Mouse (Mus musculus) midbrain, embryonic 15.5 days (tissue): ENCODE results near the gene Pakap. TPM values are rescaled to one million over a fixed set of nuclear protein-coding genes. Genes with fewer than 3 reads are reported as not detected.
A peak's percentile ranks its signal among the peaks of the same experiment; 100 is the strongest.
"Not testable (repeated sequence)": the region's sequence is repeated elsewhere in the genome, so short reads cannot be mapped to it uniquely, and the experiment has no call there.

ENCODE experiments used
- ATAC-seq: fragments of 200-750 bp; cut with Nextera tagmentation; replicated peaks from 2 replicates; pipeline ENCODE4 v1.8.0; 2017; ENCODE audit warnings: moderate TSS enrichment
- H3K27ac ChIP-seq: fragments of 300-500 bp; sonication (generic); 2 replicates; pipeline ENCODE4 v1.5.1; 2015; ENCODE audit warnings: mild to moderate bottlenecking, inconsistent platforms
- H3K27me3 ChIP-seq: fragments of 300-500 bp; sonication (generic); replicated peaks from 2 replicates; pipeline ENCODE4 v1.6.1; 2015; ENCODE audit warnings: inconsistent platforms
- H3K36me3 ChIP-seq: fragments of 300-500 bp; sonication (generic); replicated peaks from 2 replicates; pipeline ENCODE4 v1.6.1; 2015; ENCODE audit warnings: inconsistent platforms
- H3K4me1 ChIP-seq: fragments of 300-500 bp; sonication (generic); 2 replicates; pipeline ENCODE4 v1.6.1; 2015; ENCODE audit warnings: inconsistent platforms
- H3K4me2 ChIP-seq: fragments of 300-500 bp; sonication (generic); 2 replicates; pipeline ENCODE4 v1.6.1; 2015; ENCODE audit warnings: inconsistent platforms, mild to moderate bottlenecking, moderate library complexity
- H3K4me3 ChIP-seq: fragments of 300-500 bp; sonication (generic); 2 replicates; pipeline ENCODE4 v1.5.1; 2015; ENCODE audit warnings: mild to moderate bottlenecking, inconsistent platforms
- H3K9ac ChIP-seq: fragments of 300-500 bp; sonication (generic); 2 replicates; pipeline ENCODE4 v1.6.1; 2015; ENCODE audit warnings: mild to moderate bottlenecking, inconsistent platforms
- H3K9me3 ChIP-seq: fragments of 300-500 bp; sonication (generic); 2 replicates; pipeline ENCODE4 v1.6.1; 2016; ENCODE audit warnings: inconsistent platforms
- WGBS: fragments of 180-500 bp; shearing (Covaris S2); methylation state at CpG from one replicate; pipeline ENCODE4 v1.1.7; 2015; ENCODE audit warnings: mixed read lengths; 5-methylcytosine and 5-hydroxymethylcytosine counted together
- polyA plus RNA-seq: library from polyadenylated mRNA; unstranded; fragments of >200 nt; fragmentation: Nextera tagmentation; extraction: Ambion mirVana; gene quantifications from 2 replicates; pipeline ENCODE4 v1.2.1, GENCODE M21; 2015

The Pakap gene
- polyA plus RNA-seq, 1 experiment from 2014 or later = 10.9 TPM

- Histone ChIP-seq H3K27ac (no peak overlapping the region), H3K9me3 (no peaks in the 10 kb centered on the region), H3K9ac (no peak overlapping the region), H3K4me2 (no peak overlapping the region), H3K36me3 (no peaks in the 10 kb centered on the region), H3K4me3 (no peak overlapping the region), H3K27me3 (no peaks in the 10 kb centered on the region), H3K4me1 (no peaks in the 10 kb centered on the region)
- 89% methylated on average over 5 of the region's 5 CpGs for WGBS
- ATAC-seq = no peak
Observed at GRCm38 (mm10) chr4:57879137-57879536, 311.2 kb downstream of the Pakap start.

- Histone ChIP-seq H3K27me3 (no peaks in the 10 kb centered on the region), H3K4me3 (no peak overlapping the region), H3K27ac (no peak overlapping the region), H3K9me3 (no peaks in the 10 kb centered on the region), H3K4me2 (no peak overlapping the region), H3K36me3 (no peaks in the 10 kb centered on the region), H3K4me1 (no peaks in the 10 kb centered on the region), H3K9ac (no peak overlapping the region)
- ATAC-seq = peak; percentile 39; the same call in 1 of the 2 replicates
- WGBS = 15% methylated on average over 6 of the region's 6 CpGs
Observed at GRCm38 (mm10) chr4:57879804-57880357, 311.9 kb downstream of the Pakap start.

GRCm38 (mm10) chr4:57883520-57884421 lies 315.8 kb downstream of the Pakap start:
- H3K9me3 ChIP-seq = no peaks in the 10 kb centered on the region
- H3K9ac ChIP-seq = no peak overlapping the region
- 78% methylated on average over 7 of the region's 7 CpGs for WGBS
- H3K36me3 ChIP-seq = no peaks in the 10 kb centered on the region
- no peak for ATAC-seq
- H3K4me3 ChIP-seq = no peak overlapping the region
- H3K4me2 ChIP-seq = no peak overlapping the region
- 0 out of 2 replicates have a peak, but pooled peaks cover 4% of the 10 kb centered on the region for H3K4me1 ChIP-seq
- no peaks in the 10 kb centered on the region for H3K27me3 ChIP-seq
- no peak overlapping the region for H3K27ac ChIP-seq

- Histone ChIP-seq H3K36me3 (no peaks in the 10 kb centered on the region), H3K4me3 (no peak overlapping the region), H3K27ac (no peak overlapping the region), H3K9me3 (no peaks in the 10 kb centered on the region), H3K4me1 (0 out of 2 replicates have a peak, but pooled peaks cover 4% of the 10 kb centered on the region), H3K9ac (no peak overlapping the region), H3K4me2 (no peak overlapping the region), H3K27me3 (no peaks in the 10 kb centered on the region)
- ATAC-seq = no peak
- 89% methylated on average over 3 of the region's 3 CpGs for WGBS
Observed at GRCm38 (mm10) chr4:57884511-57884910, 316.5 kb downstream of the Pakap start.

GRCm38 (mm10) chr4:57885186-57885585 lies 317.2 kb downstream of the Pakap start:
- no peaks in the 10 kb centered on the region for H3K9me3 ChIP-seq
- H3K9ac ChIP-seq = no peak overlapping the region
- 0 out of 2 replicates have a peak, but pooled peaks cover 4% of the 10 kb centered on the region for H3K4me1 ChIP-seq
- WGBS = 72% methylated on average over 2 of the region's 2 CpGs
- no peaks in the 10 kb centered on the region for H3K27me3 ChIP-seq
- no peak for ATAC-seq
- no peak overlapping the region for H3K4me3 ChIP-seq
- no peak overlapping the region for H3K4me2 ChIP-seq
- H3K36me3 ChIP-seq = no peaks in the 10 kb centered on the region
- H3K27ac ChIP-seq = no peak overlapping the region

- ATAC-seq = no peak; the same call in 1 of the 2 replicates
- 55% methylated on average over 11 of the region's 11 CpGs for WGBS
- Histone ChIP-seq H3K4me1 (0 out of 2 replicates have a peak, but pooled peaks cover 4% of the 10 kb centered on the region), H3K4me2 (no peak overlapping the region), H3K9ac (no peak overlapping the region), H3K4me3 (no peak overlapping the region), H3K9me3 (no peaks in the 10 kb centered on the region), H3K36me3 (no peaks in the 10 kb centered on the region), H3K27me3 (no peaks in the 10 kb centered on the region), H3K27ac (no peak overlapping the region)
Observed at GRCm38 (mm10) chr4:57886066-57886887, 318.3 kb downstream of the Pakap start.

GRCm38 (mm10) chr4:57886888-57887230 lies 318.9 kb downstream of the Pakap start:
- Histone ChIP-seq H3K27ac (no peak overlapping the region), H3K27me3 (no peaks in the 10 kb centered on the region), H3K9ac (no peak overlapping the region), H3K4me3 (no peak overlapping the region), H3K4me1 (0 out of 2 replicates have a peak, but pooled peaks cover 4% of the 10 kb centered on the region), H3K9me3 (no peaks in the 10 kb centered on the region), H3K4me2 (no peak overlapping the region), H3K36me3 (no peaks in the 10 kb centered on the region)
- no peak for ATAC-seq
- 94% methylated on average over 3 of the region's 3 CpGs for WGBS

GRCm38 (mm10) chr4:57888246-57888645 lies 320.3 kb downstream of the Pakap start:
- Histone ChIP-seq H3K9ac (no peak overlapping the region), H3K27ac (no peak overlapping the region), H3K27me3 (no peaks in the 10 kb centered on the region), H3K4me3 (no peak overlapping the region), H3K9me3 (no peaks in the 10 kb centered on the region), H3K36me3 (no peaks in the 10 kb centered on the region), H3K4me2 (no peak overlapping the region), H3K4me1 (0 out of 2 replicates have a peak, but pooled peaks cover 4% of the 10 kb centered on the region)
- ATAC-seq = no peak
- 91% methylated on average over 2 of the region's 2 CpGs for WGBS

- not testable (repeated sequence) for H3K4me3 ChIP-seq, H3K9ac ChIP-seq, H3K4me2 ChIP-seq, H3K36me3 ChIP-seq, ATAC-seq, H3K27me3 ChIP-seq, H3K27ac ChIP-seq, H3K4me1 ChIP-seq, H3K9me3 ChIP-seq
- 97% methylated on average over 1 of the region's 1 CpGs for WGBS
Observed at GRCm38 (mm10) chr4:57888978-57889377, 321.0 kb downstream of the Pakap start.

GRCm38 (mm10) chr4:57889773-57890172 lies 321.8 kb downstream of the Pakap start:
- H3K9ac ChIP-seq = no peak overlapping the region
- no peak overlapping the region for H3K4me2 ChIP-seq
- no peaks in the 10 kb centered on the region for H3K9me3 ChIP-seq
- no peaks in the 10 kb centered on the region for H3K27me3 ChIP-seq
- no peak overlapping the region for H3K4me3 ChIP-seq
- 84% methylated on average over 8 of the region's 8 CpGs for WGBS
- no peak for ATAC-seq
- H3K27ac ChIP-seq = no peak overlapping the region
- 0 out of 2 replicates have a peak, but pooled peaks cover 4% of the 10 kb centered on the region for H3K4me1 ChIP-seq
- H3K36me3 ChIP-seq = no peaks in the 10 kb centered on the region

- ATAC-seq = peak; percentile 82
- Histone ChIP-seq H3K27me3 (no peaks in the 10 kb centered on the region), H3K36me3 (no peaks in the 10 kb centered on the region), H3K27ac (no peak overlapping the region), H3K4me2 (no peak overlapping the region), H3K9me3 (no peaks in the 10 kb centered on the region), H3K4me3 (no peak overlapping the region), H3K9ac (no peak overlapping the region), H3K4me1 (0 out of 2 replicates have a peak, but pooled peaks cover 4% of the 10 kb centered on the region)
- WGBS = 43% methylated on average over 10 of the region's 10 CpGs
Observed at GRCm38 (mm10) chr4:57892001-57892586, 324.1 kb downstream of the Pakap start.

- H3K9me3 ChIP-seq = no peaks in the 10 kb centered on the region
- no peak overlapping the region for H3K4me3 ChIP-seq
- 0 out of 2 replicates have a peak, but pooled peaks cover 4% of the 10 kb centered on the region for H3K4me1 ChIP-seq
- no peak for ATAC-seq
- no peak overlapping the region for H3K27ac ChIP-seq
- 19% methylated on average over 5 of the region's 5 CpGs for WGBS
- H3K4me2 ChIP-seq = no peak overlapping the region
- H3K27me3 ChIP-seq = no peaks in the 10 kb centered on the region
- no peaks in the 10 kb centered on the region for H3K36me3 ChIP-seq
- H3K9ac ChIP-seq = no peak overlapping the region
Observed at GRCm38 (mm10) chr4:57895140-57895539, 327.2 kb downstream of the Pakap start.
